Mouse (Mus musculus) megakaryocyte, embryonic 14.5 days (primary cell): ENCODE results near the gene Gpr3. TPM values are rescaled to one million over a fixed set of nuclear protein-coding genes. Genes with fewer than 3 reads are reported as not detected.

Experiments
- H3K27me3 ChIP-seq: replicated peaks from 2 replicates; pipeline ENCODE3; 2012; ENCODE audit warnings: inconsistent platforms
- H3K36me3 ChIP-seq: replicated peaks from 2 replicates; pipeline ENCODE3; 2012; ENCODE audit warnings: low read length, inconsistent platforms, mixed read lengths
- H3K4me1 ChIP-seq: 2 replicates; pipeline ENCODE4 v1.6.1; 2012; ENCODE audit warnings: inconsistent platforms
- H3K4me3 ChIP-seq: replicated peaks from 2 replicates; pipeline ENCODE3; 2012; ENCODE audit warnings: moderate library complexity, mild to moderate bottlenecking, inconsistent platforms
- H3K9me3 ChIP-seq: 2 replicates; pipeline ENCODE4 v1.6.1; 2012; ENCODE audit warnings: inconsistent platforms
- FLI1 ChIP-seq: IDR thresholded peaks from 2 replicates; pipeline ENCODE4 v1.6.1; 2012; ENCODE audit warnings: low read length, inconsistent platforms, mixed read lengths
- GATA1 ChIP-seq: IDR thresholded peaks from 3 replicates; pipeline ENCODE4 v1.6.1; 2012; ENCODE audit warnings: mixed read lengths, low read length, inconsistent platforms, borderline replicate concordance
- polyA plus RNA-seq: library from polyadenylated mRNA; stranded (reverse); fragments of >175 nt; gene quantifications from 2 replicates; pipeline ENCODE4 v1.2.3, GENCODE M21; 2012; ENCODE audit warnings: low replicate concordance; ENCODE audit not compliant: insufficient read depth

Gpr3 gene
- polyA plus RNA-seq, 1 experiment = not detected

DNA sequence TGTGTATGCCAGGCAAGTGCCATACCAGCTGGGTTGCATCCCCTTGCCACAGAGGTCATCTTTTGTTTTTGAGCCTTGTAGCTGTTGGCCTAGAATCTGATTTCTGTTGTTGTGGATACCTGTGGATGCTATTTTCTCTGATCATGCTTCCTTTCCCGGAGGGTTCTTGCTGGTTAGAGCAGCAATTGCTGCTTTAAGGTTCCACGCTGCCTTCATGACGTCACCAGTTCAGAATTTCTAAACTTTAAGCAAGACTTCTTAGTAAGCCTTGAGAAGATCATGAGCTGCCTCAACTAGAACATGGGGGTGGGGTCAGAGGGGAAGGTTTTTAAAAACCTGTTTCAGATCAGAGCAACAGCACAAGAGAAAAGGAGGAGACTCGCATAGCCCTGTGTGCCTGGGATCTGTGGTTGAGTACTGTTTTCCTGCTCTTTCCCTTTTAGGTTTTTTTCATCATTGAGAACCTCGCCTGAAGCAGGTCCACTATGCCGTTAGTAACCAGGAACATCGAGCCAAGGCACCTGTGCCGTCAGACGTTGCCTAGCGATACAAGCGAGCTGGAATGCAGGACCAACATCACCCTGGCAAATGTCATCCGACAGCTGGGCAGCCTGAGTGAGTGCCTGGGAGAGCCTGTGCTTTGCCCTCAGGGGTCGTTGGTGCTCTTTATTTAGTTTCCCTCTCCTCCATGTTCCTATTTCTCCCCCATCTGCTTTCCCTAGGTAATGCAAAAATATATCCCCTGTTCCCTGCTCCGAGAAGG, 36.2 kb downstream of the Gpr3 start:
- Histone ChIP-seq H3K36me3 (peaks cover 72% of the 10 kb centered on the region), H3K4me3 (peak overlapping the region; percentile 82), H3K27me3 (no peaks in the 10 kb centered on the region), H3K4me1 (peaks cover 91% of the 10 kb centered on the region), H3K9me3 (no peaks in the 10 kb centered on the region)
- TF ChIP-seq GATA1 (no peak), FLI1 (no peak)

GRCm38 (mm10) chr4:133175274-133175673, 37.1 kb downstream of the Gpr3 start:
- Histone ChIP-seq H3K36me3 (peaks cover 68% of the 10 kb centered on the region), H3K27me3 (no peaks in the 10 kb centered on the region), H3K4me1 (peaks cover 91% of the 10 kb centered on the region), H3K4me3 (no peak overlapping the region), H3K9me3 (no peaks in the 10 kb centered on the region)
- no peak for TF ChIP-seq GATA1

DNA sequence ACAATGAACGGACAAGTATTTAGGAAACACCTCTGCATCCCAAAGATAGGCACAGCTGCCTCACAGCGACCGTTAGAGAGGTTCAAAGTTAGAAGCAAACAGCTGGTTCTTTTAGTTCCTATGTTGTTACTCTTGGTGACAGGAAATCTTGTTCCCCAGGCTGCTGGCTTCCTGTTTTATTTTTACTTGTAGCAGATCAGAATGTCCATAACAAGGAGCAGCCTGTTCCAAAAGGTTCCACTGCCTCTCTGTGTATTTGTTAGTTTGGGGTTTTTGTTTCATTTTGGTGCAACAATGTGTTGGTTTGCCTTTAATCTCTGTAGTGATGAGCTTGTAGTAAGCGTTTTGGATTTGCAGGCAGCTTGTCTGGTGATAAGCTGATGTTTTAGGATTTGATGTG, 38.0 kb downstream of the Gpr3 start:
- Histone ChIP-seq H3K27me3 (no peaks in the 10 kb centered on the region), H3K9me3 (no peaks in the 10 kb centered on the region), H3K4me1 (peaks cover 95% of the 10 kb centered on the region), H3K36me3 (peaks cover 63% of the 10 kb centered on the region), H3K4me3 (peak overlapping the region; percentile 87)
- TF ChIP-seq GATA1 (no peak), FLI1 (no peak)

- H3K9me3 ChIP-seq = no peaks in the 10 kb centered on the region
- TF ChIP-seq FLI1 (no peak), GATA1 (no peak)
- no peak overlapping the region for H3K4me3 ChIP-seq
- H3K36me3 ChIP-seq = peaks cover 47% of the 10 kb centered on the region
- peaks cover 90% of the 10 kb centered on the region for H3K4me1 ChIP-seq
- H3K27me3 ChIP-seq = no peaks in the 10 kb centered on the region
These were observed 39.9 kb downstream of the Gpr3 start for GRCm38 (mm10) chr4:133172451-133172850.

GRCm38 (mm10) chr4:133170616-133171015, 41.7 kb downstream of the Gpr3 start:
- H3K27me3 ChIP-seq = no peaks in the 10 kb centered on the region
- H3K36me3 ChIP-seq = peaks cover 42% of the 10 kb centered on the region
- H3K4me1 ChIP-seq = peaks cover 86% of the 10 kb centered on the region
- TF ChIP-seq FLI1 (no peak), GATA1 (no peak)
- no peaks in the 10 kb centered on the region for H3K9me3 ChIP-seq
- H3K4me3 ChIP-seq = peak overlapping the region; percentile 78

DNA sequence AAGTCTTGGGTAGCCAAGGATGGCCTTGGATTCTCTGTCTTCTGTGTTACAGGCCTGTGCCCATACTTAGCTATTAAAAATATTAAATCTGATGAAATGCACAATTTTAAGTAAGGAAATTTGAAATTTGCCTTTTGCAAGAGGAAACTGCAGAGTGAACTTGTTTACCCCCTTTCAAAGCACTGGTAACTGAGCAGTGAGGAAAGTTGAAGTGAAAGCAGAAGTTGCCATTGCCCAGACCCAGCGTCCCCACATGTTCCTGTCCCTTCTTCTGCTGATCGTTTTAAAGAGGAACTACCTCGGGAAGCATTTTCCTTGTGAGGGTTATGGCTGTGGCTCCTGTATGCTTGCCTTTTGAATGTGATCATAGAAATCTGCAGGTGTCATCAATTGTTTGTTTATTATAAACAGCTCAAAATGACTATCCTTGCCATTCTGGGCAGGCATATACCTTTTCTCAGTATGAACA, 42.2 kb downstream of the Gpr3 start:
- peaks cover 83% of the 10 kb centered on the region for H3K4me1 ChIP-seq
- H3K36me3 ChIP-seq = peaks cover 41% of the 10 kb centered on the region
- H3K27me3 ChIP-seq = no peaks in the 10 kb centered on the region
- no peak for TF ChIP-seq FLI1
- H3K9me3 ChIP-seq = no peaks in the 10 kb centered on the region
- peak overlapping the region; percentile 78 for H3K4me3 ChIP-seq

DNA sequence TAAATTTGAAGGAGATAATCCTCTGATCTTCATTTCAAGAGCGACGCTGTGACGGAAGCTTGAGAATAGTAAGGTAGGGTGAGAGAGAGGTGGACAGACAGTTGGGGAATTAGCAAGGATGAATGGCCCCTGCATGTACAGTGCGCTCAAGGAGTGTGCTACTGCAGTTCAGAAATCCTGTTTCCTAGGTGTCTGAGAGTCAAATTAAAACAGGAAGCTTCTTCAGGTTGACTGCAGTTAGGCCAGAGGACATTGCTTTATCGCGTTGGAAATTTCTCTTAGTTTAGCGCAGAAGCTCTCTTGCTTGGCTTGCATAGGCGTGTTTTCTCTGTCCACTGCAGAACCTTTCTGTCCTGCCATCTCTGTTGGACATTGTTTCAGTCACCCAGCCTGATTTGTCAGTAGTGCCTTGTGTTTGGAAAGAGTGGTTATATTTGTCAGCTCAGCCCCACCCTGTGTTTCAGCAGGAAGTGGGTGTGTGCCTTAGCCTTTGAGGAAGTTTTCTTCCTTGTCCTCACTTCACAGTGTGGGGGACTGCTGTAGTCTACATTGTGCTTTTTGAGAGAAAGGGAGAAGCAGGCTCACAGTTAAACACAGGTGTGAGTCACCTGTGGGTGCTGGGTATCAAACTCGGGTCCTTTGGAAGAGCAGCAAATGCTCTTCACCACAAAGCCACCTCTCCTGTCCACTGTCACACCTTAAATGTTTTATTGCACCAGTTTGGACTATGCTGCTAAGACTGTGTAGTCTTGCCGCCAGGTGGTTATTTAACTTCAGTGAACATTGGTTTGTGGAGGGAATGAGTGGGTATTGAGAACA, 42.9 kb downstream of the Gpr3 start:
- Histone ChIP-seq H3K4me3 (peak overlapping the region; percentile 78), H3K4me1 (peaks cover 81% of the 10 kb centered on the region)

GRCm38 (mm10) chr4:133166773-133167172, 45.6 kb downstream of the Gpr3 start:
- H3K4me3 ChIP-seq = no peak overlapping the region
- no peaks in the 10 kb centered on the region for H3K27me3 ChIP-seq
- H3K9me3 ChIP-seq = no peaks in the 10 kb centered on the region
- no peak for TF ChIP-seq GATA1
- H3K36me3 ChIP-seq = peaks cover 54% of the 10 kb centered on the region
- peaks cover 58% of the 10 kb centered on the region for H3K4me1 ChIP-seq

More for the DNA sequence above, 42.9 kb downstream of the Gpr3 start:
- H3K9me3 ChIP-seq = no peaks in the 10 kb centered on the region
- no peaks in the 10 kb centered on the region for H3K27me3 ChIP-seq
- TF ChIP-seq FLI1 = no peak
- no peak for TF ChIP-seq GATA1
- peaks cover 46% of the 10 kb centered on the region for H3K36me3 ChIP-seq

- Histone ChIP-seq H3K36me3 (peaks cover 60% of the 10 kb centered on the region), H3K4me1 (peaks cover 61% of the 10 kb centered on the region), H3K9me3 (no peaks in the 10 kb centered on the region), H3K27me3 (no peaks in the 10 kb centered on the region), H3K4me3 (no peak overlapping the region)
- TF ChIP-seq GATA1 (no peak), FLI1 (no peak)
These were observed 50.1 kb downstream of the Gpr3 start for GRCm38 (mm10) chr4:133162196-133162595.

DNA sequence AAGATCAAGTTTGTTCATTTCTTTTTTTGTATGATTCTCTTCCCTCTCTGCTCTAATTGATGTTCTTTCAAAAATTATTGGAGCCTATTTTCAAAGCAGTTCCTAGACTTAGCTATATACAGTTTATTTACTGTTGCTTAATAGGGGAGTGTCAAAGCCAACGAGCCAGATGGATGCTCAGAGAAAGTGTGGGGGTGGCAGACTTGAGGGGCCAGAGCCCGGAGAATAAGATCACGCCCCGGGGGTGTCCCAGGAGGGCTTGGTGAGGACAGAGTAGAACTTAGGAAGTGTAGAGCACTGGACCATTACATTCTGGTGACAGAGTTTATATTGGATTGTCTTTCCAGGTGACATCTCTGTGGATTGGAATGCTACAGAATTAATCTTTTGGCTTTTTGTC, 51.5 kb downstream of the Gpr3 start:
- TF ChIP-seq GATA1 = no peak
- no peak for TF ChIP-seq FLI1
- H3K36me3 ChIP-seq = peaks cover 59% of the 10 kb centered on the region
- no peak overlapping the region for H3K4me3 ChIP-seq
- no peaks in the 10 kb centered on the region for H3K9me3 ChIP-seq
- peaks cover 62% of the 10 kb centered on the region for H3K4me1 ChIP-seq
- H3K27me3 ChIP-seq = no peaks in the 10 kb centered on the region
